Mouse (Mus musculus) heart, adult 11 months (tissue): ENCODE results near the gene Rbms1.

Experiments used
- DNase-seq: peaks from one replicate; pipeline ENCODE4 v3.0.0; 2022

Rbms1 gene

DNA sequence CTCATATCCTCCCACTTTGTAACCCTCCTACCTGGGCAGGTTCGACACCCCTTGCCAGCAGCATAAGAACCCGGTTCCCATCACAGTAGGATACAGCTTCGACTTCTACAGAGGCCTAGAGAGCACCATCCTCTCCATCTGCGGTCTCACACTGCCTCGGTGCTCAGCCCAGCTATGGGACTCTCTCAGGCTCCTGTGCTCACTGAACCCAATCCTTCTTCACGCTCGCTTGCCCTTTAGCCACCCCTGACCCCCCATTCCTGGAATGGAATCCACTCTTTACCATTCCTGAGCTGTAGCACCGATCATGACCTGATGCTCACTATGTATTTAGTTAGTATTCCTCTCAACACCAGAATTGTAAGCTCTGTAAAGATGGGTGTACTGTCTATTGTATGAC is 257.6 kb downstream of the Rbms1 start:
- no peak for DNase-seq

DNA sequence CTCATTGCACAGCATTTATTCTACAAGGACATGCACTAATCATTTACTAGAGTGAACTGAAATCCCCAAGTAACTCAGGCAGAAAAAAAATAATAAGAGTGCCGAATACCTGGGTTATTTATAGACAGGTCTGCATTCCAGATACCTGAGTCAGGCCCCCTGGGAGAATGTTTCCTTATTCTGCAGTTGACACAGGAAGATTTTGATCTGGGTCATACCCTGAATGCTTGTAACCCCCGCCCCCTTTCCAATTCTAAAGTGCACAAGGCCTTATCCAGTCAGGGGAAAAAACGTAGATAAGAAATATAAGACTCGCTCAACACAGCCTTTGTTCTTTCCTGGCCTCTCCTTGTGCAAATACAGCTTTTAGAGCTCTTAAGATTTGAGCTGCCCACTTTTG is 259.7 kb downstream of the Rbms1 start:
- DNase-seq: peak; percentile 83

DNA sequence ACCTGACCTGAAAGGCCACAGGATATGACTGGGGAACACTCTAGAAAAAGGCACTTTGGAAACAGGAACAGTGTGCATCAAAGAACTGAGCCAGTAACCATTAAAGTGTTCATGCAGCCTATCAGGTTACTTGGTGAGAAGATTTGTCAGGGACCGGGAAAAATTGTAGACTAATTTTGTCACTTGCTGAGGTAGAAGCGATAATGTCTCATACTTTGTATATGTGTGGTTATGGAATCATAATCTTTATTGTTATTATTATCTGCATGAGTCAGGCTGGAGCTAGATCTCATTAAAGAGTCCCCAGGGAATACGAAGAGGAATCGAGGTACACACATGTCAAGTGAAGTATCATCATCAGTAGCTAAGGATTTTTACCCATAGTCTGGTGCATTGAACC is 262.0 kb downstream of the Rbms1 start:
- peak; percentile 41 for DNase-seq
